Mouse (Mus musculus) ES-Bruce4 (cell line): Measurements from ENCODE around the gene Cox15. TPM values are rescaled to one million over a fixed set of nuclear protein-coding genes. Genes with fewer than 3 reads are reported as not detected.

Source experiments
- H3K27ac ChIP-seq: 2 replicates; pipeline ENCODE4 v1.5.1; 2012; ENCODE audit warnings: low read length, inconsistent platforms; ENCODE audit not compliant: insufficient read depth
- H3K27me3 ChIP-seq: 2 replicates; pipeline ENCODE4 v1.6.1; 2012; ENCODE audit warnings: mild to moderate bottlenecking, low read length, inconsistent platforms; ENCODE audit not compliant: control insufficient read depth, poor library complexity, insufficient read depth, severe bottlenecking
- H3K36me3 ChIP-seq: 2 replicates; pipeline ENCODE4 v1.6.1; 2012; ENCODE audit warnings: inconsistent platforms, mild to moderate bottlenecking, low read length, moderate library complexity; ENCODE audit not compliant: control insufficient read depth, poor library complexity, insufficient read depth, severe bottlenecking
- H3K4me1 ChIP-seq: one replicate; pipeline ENCODE4 v1.8.1; 2011; ENCODE audit warnings: low read length; ENCODE audit not compliant: control insufficient read depth, insufficient read depth
- H3K4me3 ChIP-seq: 2 replicates; pipeline ENCODE4 v1.5.1; 2011; ENCODE audit warnings: low read depth, mild to moderate bottlenecking, low read length
- H3K9ac ChIP-seq: 2 replicates; pipeline ENCODE4 v1.6.1; 2012; ENCODE audit warnings: low read depth, mild to moderate bottlenecking, inconsistent platforms; ENCODE audit not compliant: poor library complexity, severe bottlenecking
- H3K9me3 ChIP-seq: replicated peaks from 2 replicates; pipeline ENCODE4 v1.6.1; 2012; ENCODE audit warnings: mild to moderate bottlenecking, low read length, inconsistent platforms; ENCODE audit not compliant: control insufficient read depth, poor library complexity, insufficient read depth, severe bottlenecking
- CTCF ChIP-seq: IDR thresholded peaks from one replicate; pipeline ENCODE4 v1.8.1; 2011; ENCODE audit warnings: low read depth, low read length
- EP300 ChIP-seq: IDR thresholded peaks from 2 replicates; pipeline ENCODE4 v1.6.1; 2011; ENCODE audit warnings: low read depth, low read length; ENCODE audit not compliant: insufficient read depth
- POLR2A ChIP-seq: IDR thresholded peaks from one replicate; pipeline ENCODE4 v1.8.1; 2011; ENCODE audit warnings: low read length; ENCODE audit not compliant: insufficient read depth
- polyA plus RNA-seq: library from polyadenylated mRNA; stranded (reverse); fragments of >200 nt; gene quantifications from 2 replicates; pipeline ENCODE4 v1.2.4, GENCODE M21; 2011; ENCODE audit warnings: low read depth; ENCODE audit not compliant: missing spikeins, insufficient read depth, insufficient read length

Gene Cox15
- polyA plus RNA-seq: 29.9 and 31.0 TPM in 2 replicates

- Histone ChIP-seq H3K9me3 (no peaks in the 10 kb centered on the region), H3K9ac (peak within 1 kb of the TSS; percentile 70), H3K36me3 (peaks cover 5% of the 10 kb centered on the region; the same call in 1 of the 2 replicates), H3K4me3 (peak within 1 kb of the TSS; percentile 81), H3K27ac (no peak within 1 kb of the TSS), H3K4me1 (no peaks in the 10 kb centered on the region), H3K27me3 (no peaks in the 10 kb centered on the region)
- TF ChIP-seq POLR2A (no peak), CTCF (no peak), EP300 (no peak)
These were observed at the start of gene Cox15, which contains the start of gene Cutc for GRCm38 (mm10) chr19:43752489-43753225. TSS of gene Cox15 (minus strand) at chr19:43753000. TSS of gene Cutc (plus strand) at chr19:43752996.

DNA sequence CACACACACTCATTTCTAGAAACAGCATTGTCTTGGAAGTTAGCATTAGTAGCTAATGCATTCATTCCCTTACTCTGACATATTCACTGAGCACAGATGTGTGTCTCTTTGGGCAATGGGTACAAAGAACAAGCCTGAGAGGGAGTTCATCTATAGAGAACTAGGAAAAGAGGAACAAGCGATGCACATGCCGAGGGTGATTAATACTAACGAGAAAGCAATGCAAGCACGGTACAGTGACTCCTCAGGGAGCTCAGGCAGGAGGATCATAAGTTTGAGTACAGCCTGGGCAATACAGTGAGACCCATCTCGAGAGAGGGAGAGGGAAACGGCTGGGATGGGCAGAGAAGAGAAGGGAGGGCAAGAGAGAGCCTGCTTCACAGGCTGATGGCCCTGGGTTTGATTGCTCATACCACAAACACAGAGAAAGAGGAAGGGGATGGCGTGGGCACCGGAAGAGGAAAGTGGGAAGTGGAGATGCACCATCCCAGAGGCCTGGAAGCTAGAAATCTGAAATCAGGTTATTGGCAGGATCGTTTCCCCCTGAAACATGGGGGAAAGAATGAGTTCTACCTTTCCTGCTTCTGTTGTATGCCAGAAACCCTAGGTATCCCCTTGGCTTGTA lies 48.7 kb upstream of the Cox15 start:
- Histone ChIP-seq H3K27ac (no peak overlapping the region), H3K9ac (no peak overlapping the region), H3K4me1 (peaks cover 2% of the 10 kb centered on the region), H3K36me3 (no peaks in the 10 kb centered on the region), H3K4me3 (no peak overlapping the region), H3K9me3 (no peaks in the 10 kb centered on the region), H3K27me3 (no peaks in the 10 kb centered on the region)
- no peak for TF ChIP-seq CTCF
- no peak for TF ChIP-seq EP300
- no peak for TF ChIP-seq POLR2A

- H3K4me1 ChIP-seq: no peaks in the 10 kb centered on the region
- H3K27me3 ChIP-seq: no peaks in the 10 kb centered on the region; the same call in 1 of the 2 replicates
- H3K9me3 ChIP-seq: no peaks in the 10 kb centered on the region
- no peak overlapping the region for H3K27ac ChIP-seq
- H3K4me3 ChIP-seq: no peak overlapping the region
- H3K36me3 ChIP-seq: no peaks in the 10 kb centered on the region
- TF ChIP-seq POLR2A (no peak), CTCF (no peak), EP300 (no peak)
- H3K9ac ChIP-seq: no peak overlapping the region
These were observed 44.4 kb upstream of the Cox15 start for GRCm38 (mm10) chr19:43797216-43797615.

DNA sequence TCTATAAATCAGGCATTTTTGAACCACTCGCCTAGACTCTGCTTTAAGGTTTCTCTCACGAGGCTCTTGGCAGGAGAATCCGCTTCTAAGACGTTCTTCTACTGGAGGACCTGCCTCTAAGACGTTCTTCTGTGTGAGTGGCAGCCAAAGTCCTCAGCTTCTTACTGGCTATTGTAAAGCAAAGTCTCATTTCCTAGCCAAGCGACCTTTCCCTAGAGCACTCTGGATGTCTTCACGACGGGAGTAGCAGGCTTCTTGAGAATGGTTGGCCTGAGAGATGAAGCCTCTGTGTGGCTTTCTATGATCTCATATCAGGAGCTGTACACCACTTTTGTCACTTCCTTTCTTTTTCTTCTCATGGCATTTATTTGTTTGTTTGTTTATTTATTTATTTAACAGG lies 42.7 kb upstream of the Cox15 start:
- H3K9me3 ChIP-seq: no peaks in the 10 kb centered on the region
- TF ChIP-seq EP300 (no peak), CTCF (no peak), POLR2A (no peak)
- H3K4me3 ChIP-seq: no peak overlapping the region
- no peaks in the 10 kb centered on the region; the same call in 1 of the 2 replicates for H3K27me3 ChIP-seq
- no peaks in the 10 kb centered on the region for H3K4me1 ChIP-seq
- no peak overlapping the region for H3K27ac ChIP-seq
- H3K36me3 ChIP-seq: no peaks in the 10 kb centered on the region
- no peak overlapping the region for H3K9ac ChIP-seq

GRCm38 (mm10) chr19:43793951-43794350 lies 41.2 kb upstream of the Cox15 start:
- no peaks in the 10 kb centered on the region; the same call in 1 of the 2 replicates for H3K27me3 ChIP-seq
- no peak overlapping the region for H3K4me3 ChIP-seq
- no peak overlapping the region for H3K9ac ChIP-seq
- no peak overlapping the region for H3K27ac ChIP-seq
- H3K9me3 ChIP-seq: no peaks in the 10 kb centered on the region
- H3K4me1 ChIP-seq: no peaks in the 10 kb centered on the region
- TF ChIP-seq CTCF (no peak), POLR2A (no peak), EP300 (no peak)
- no peaks in the 10 kb centered on the region for H3K36me3 ChIP-seq

- H3K4me3 ChIP-seq: no peak overlapping the region
- no peaks in the 10 kb centered on the region for H3K9me3 ChIP-seq
- no peaks in the 10 kb centered on the region for H3K4me1 ChIP-seq
- H3K36me3 ChIP-seq: no peaks in the 10 kb centered on the region
- no peaks in the 10 kb centered on the region; the same call in 1 of the 2 replicates for H3K27me3 ChIP-seq
- TF ChIP-seq POLR2A (no peak), CTCF (no peak), EP300 (no peak)
- no peak overlapping the region for H3K27ac ChIP-seq
- H3K9ac ChIP-seq: no peak overlapping the region
These were observed 39.7 kb upstream of the Cox15 start for GRCm38 (mm10) chr19:43792537-43792936.
